Mouse (Mus musculus): ENCODE results near the gene Cdc6.

DNA sequence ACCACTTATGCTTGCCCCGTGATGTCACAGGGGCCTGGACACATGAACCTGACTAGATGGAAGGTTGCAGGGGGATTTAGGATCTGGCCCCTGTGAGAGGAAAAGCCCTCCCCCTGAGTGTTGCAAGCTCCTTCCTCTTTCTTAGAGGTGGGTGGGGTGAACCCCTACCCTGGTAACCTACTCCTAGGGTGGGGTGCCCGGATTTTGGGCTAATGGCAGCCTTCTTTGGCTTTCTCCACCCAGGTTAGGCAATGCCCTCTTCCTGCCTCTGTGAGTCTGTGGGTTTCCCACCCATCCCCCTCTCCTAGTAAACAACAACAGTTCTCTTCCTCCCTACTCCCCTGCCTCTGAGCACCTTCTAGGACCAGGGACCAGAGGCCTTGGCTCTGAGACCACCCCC, 45.1 kb downstream of the Cdc6 start:
- no peak for TF ChIP-seq CTCF (conservative IDR thresholded peaks at IDR 0.05 in 1 of 2, IDR thresholded peaks at IDR 0.05 in 1 of 2; ENCODE audit: low read depth in 2 of 2, low read length in 2 of 2)
- TF ChIP-seq POLR2AphosphoS2 (IDR thresholded peaks at IDR 0.05; ENCODE audit: low read depth, low read length) = no peak
